Mouse (Mus musculus): ENCODE measurements around the gene Poln.

Poln gene

GRCm38 (mm10) chr5:34185791-34186190, 16.5 kb upstream of the Poln start:
- DNase-seq, result peak; percentile 1

GRCm38 (mm10) chr5:34185051-34185580, 15.9 kb upstream of the Poln start:
- DNase-seq, result peak; percentile 1

GRCm38 (mm10) chr5:34183976-34184375, 14.7 kb upstream of the Poln start:
- DNase-seq, result no peak

GRCm38 (mm10) chr5:34183156-34183880, 14.1 kb upstream of the Poln start:
- DNase-seq, result peak; percentile 7

- peak; percentile 1 for DNase-seq
These were observed 13.2 kb upstream of the Poln start for GRCm38 (mm10) chr5:34182486-34182885.

- no peak for DNase-seq
These were observed 8.6 kb upstream of the Poln start for GRCm38 (mm10) chr5:34177821-34178220.

GRCm38 (mm10) chr5:34177091-34177490, 7.8 kb upstream of the Poln start:
- DNase-seq, result no peak

- no peak for DNase-seq
These were observed 7.4 kb upstream of the Poln start for GRCm38 (mm10) chr5:34176691-34177090.

- no peak for DNase-seq
These were observed 6.1 kb upstream of the Poln start for GRCm38 (mm10) chr5:34175403-34175694.

GRCm38 (mm10) chr5:34174550-34175402, 5.5 kb upstream of the Poln start:
- no peak for DNase-seq

- DNase-seq, result no peak
These were observed 4.8 kb upstream of the Poln start for GRCm38 (mm10) chr5:34174021-34174420.

- DNase-seq, result no peak
These were observed 1.5 kb upstream of the Poln start for GRCm38 (mm10) chr5:34170726-34171125.

GRCm38 (mm10) chr5:34169954-34170353, 706 bp upstream of the Poln start:
- no peak for DNase-seq

GRCm38 (mm10) chr5:34167857-34168256, 1.4 kb downstream of the Poln start:
- DNase-seq, result no peak

GRCm38 (mm10) chr5:34165793-34166192, 3.5 kb downstream of the Poln start:
- DNase-seq, result no peak

GRCm38 (mm10) chr5:34148476-34148875, 20.8 kb downstream of the Poln start:
- no peak for DNase-seq

GRCm38 (mm10) chr5:34147554-34147953, 21.7 kb downstream of the Poln start:
- no peak for DNase-seq

- peak; percentile 11 for DNase-seq
These were observed 29.5 kb downstream of the Poln start for GRCm38 (mm10) chr5:34139751-34140150.

- no peak for DNase-seq
These were observed 36.5 kb downstream of the Poln start for GRCm38 (mm10) chr5:34132731-34133130.

GRCm38 (mm10) chr5:34124131-34124530, 45.1 kb downstream of the Poln start:
- peak; percentile 3 for DNase-seq

GRCm38 (mm10) chr5:34119121-34119856, 50.0 kb downstream of the Poln start:
- DNase-seq, result no peak

GRCm38 (mm10) chr5:34105681-34106080, 63.6 kb downstream of the Poln start:
- DNase-seq, result no peak

GRCm38 (mm10) chr5:34097333-34097732, 71.9 kb downstream of the Poln start:
- no peak for DNase-seq

All from liver (tissue).